Mouse (Mus musculus): Measurements from ENCODE around the gene Pip4k2a. TPM values are rescaled to one million over a fixed set of nuclear protein-coding genes. Genes with fewer than 3 reads are reported as not detected.

The Pip4k2a gene
- polyA plus RNA-seq, 1 experiment from 2014 or later = 16.2 TPM

- DNase-seq (ENCODE audit: low spot score) (peak; percentile 60), ATAC-seq (ENCODE audit: low read depth) (peak; percentile 70)
- Histone ChIP-seq H3K4me3 (ENCODE audit: low read depth, low read length) (no peak overlapping the region), H3K4me1 (ENCODE audit: control insufficient read depth, insufficient read depth, low read length) (peaks cover 29% of the 10 kb centered on the region), H3K27ac (replicated peaks; ENCODE audit: low read depth, low read length) (no peak overlapping the region), H3K27me3 (replicated peaks; ENCODE audit: control insufficient read depth, insufficient read depth, low read length) (no peaks in the 10 kb centered on the region), H3K9me3 (ENCODE audit: control insufficient read depth, low read length) (no peaks in the 10 kb centered on the region), H3K4me2 (ENCODE audit: low read depth, low read length) (no peak overlapping the region), H3K9ac (ENCODE audit: low read depth, low read length) (no peak overlapping the region), H3K36me3 (ENCODE audit: control insufficient read depth, insufficient read depth, low read length) (no peaks in the 10 kb centered on the region)
- 11% methylated on average over 2 of the region's 2 CpGs for WGBS
These were observed 77.5 kb downstream of the Pip4k2a start for GRCm38 (mm10) chr2:18920461-18920877.

GRCm38 (mm10) chr2:18919797-18920354, 78.0 kb downstream of the Pip4k2a start:
- Histone ChIP-seq H3K27me3 (replicated peaks; ENCODE audit: control insufficient read depth, insufficient read depth, low read length) (no peaks in the 10 kb centered on the region), H3K9me3 (ENCODE audit: control insufficient read depth, low read length) (no peaks in the 10 kb centered on the region), H3K9ac (ENCODE audit: low read depth, low read length) (no peak overlapping the region), H3K27ac (replicated peaks; ENCODE audit: low read depth, low read length) (no peak overlapping the region), H3K4me2 (ENCODE audit: low read depth, low read length) (no peak overlapping the region), H3K4me1 (ENCODE audit: control insufficient read depth, insufficient read depth, low read length) (peaks cover 31% of the 10 kb centered on the region), H3K4me3 (ENCODE audit: low read depth, low read length) (no peak overlapping the region), H3K36me3 (ENCODE audit: control insufficient read depth, insufficient read depth, low read length) (no peaks in the 10 kb centered on the region)
- no peak for ATAC-seq (ENCODE audit: low read depth)
- no peak for DNase-seq (ENCODE audit: low spot score)
- WGBS = 51% methylated on average over 5 of the region's 5 CpGs

GRCm38 (mm10) chr2:18917838-18918237, 80.1 kb downstream of the Pip4k2a start:
- no peaks in the 10 kb centered on the region for H3K9me3 ChIP-seq (ENCODE audit: control insufficient read depth, low read length)
- H3K27me3 ChIP-seq (replicated peaks; ENCODE audit: control insufficient read depth, insufficient read depth, low read length) = no peaks in the 10 kb centered on the region
- no peak overlapping the region for H3K4me3 ChIP-seq (ENCODE audit: low read depth, low read length)
- H3K4me1 ChIP-seq (ENCODE audit: control insufficient read depth, insufficient read depth, low read length) = peaks cover 32% of the 10 kb centered on the region
- H3K36me3 ChIP-seq (ENCODE audit: control insufficient read depth, insufficient read depth, low read length) = no peaks in the 10 kb centered on the region
- H3K27ac ChIP-seq (replicated peaks; ENCODE audit: low read depth, low read length) = no peak overlapping the region
- no peak overlapping the region for H3K4me2 ChIP-seq (ENCODE audit: low read depth, low read length)
- DNase-seq (ENCODE audit: low spot score) (no peak), ATAC-seq (ENCODE audit: low read depth) (no peak)
- 91% methylated on average over 2 of the region's 2 CpGs for WGBS
- H3K9ac ChIP-seq (ENCODE audit: low read depth, low read length) = no peak overlapping the region

- no peaks in the 10 kb centered on the region for H3K9me3 ChIP-seq (ENCODE audit: control insufficient read depth, low read length)
- no peak overlapping the region for H3K4me3 ChIP-seq (ENCODE audit: low read depth, low read length)
- ATAC-seq (ENCODE audit: low read depth) = peak; percentile 14; the same call in 1 of the 2 replicates
- H3K9ac ChIP-seq (ENCODE audit: low read depth, low read length) = no peak overlapping the region
- H3K27ac ChIP-seq (replicated peaks; ENCODE audit: low read depth, low read length) = no peak overlapping the region
- DNase-seq (ENCODE audit: low spot score) = peak; percentile 33
- no peak overlapping the region for H3K4me2 ChIP-seq (ENCODE audit: low read depth, low read length)
- H3K27me3 ChIP-seq (replicated peaks; ENCODE audit: control insufficient read depth, insufficient read depth, low read length) = no peaks in the 10 kb centered on the region
- no peaks in the 10 kb centered on the region for H3K36me3 ChIP-seq (ENCODE audit: control insufficient read depth, insufficient read depth, low read length)
- peaks cover 32% of the 10 kb centered on the region for H3K4me1 ChIP-seq (ENCODE audit: control insufficient read depth, insufficient read depth, low read length)
- WGBS = 90% methylated on average over 1 of the region's 1 CpGs
These were observed 80.6 kb downstream of the Pip4k2a start for GRCm38 (mm10) chr2:18917380-18917750.

- H3K4me3 ChIP-seq (ENCODE audit: low read depth, low read length) = no peak overlapping the region
- no peak for DNase-seq (ENCODE audit: low spot score)
- no peaks in the 10 kb centered on the region for H3K27me3 ChIP-seq (replicated peaks; ENCODE audit: control insufficient read depth, insufficient read depth, low read length)
- no peaks in the 10 kb centered on the region for H3K36me3 ChIP-seq (ENCODE audit: control insufficient read depth, insufficient read depth, low read length)
- H3K4me1 ChIP-seq (ENCODE audit: control insufficient read depth, insufficient read depth, low read length) = peaks cover 32% of the 10 kb centered on the region
- no peak overlapping the region for H3K27ac ChIP-seq (replicated peaks; ENCODE audit: low read depth, low read length)
- no peak overlapping the region for H3K9ac ChIP-seq (ENCODE audit: low read depth, low read length)
- no peaks in the 10 kb centered on the region for H3K9me3 ChIP-seq (ENCODE audit: control insufficient read depth, low read length)
- no peak overlapping the region for H3K4me2 ChIP-seq (ENCODE audit: low read depth, low read length)
- 74% methylated on average over 14 of the region's 14 CpGs for WGBS
- ATAC-seq (ENCODE audit: low read depth) = no peak
These were observed 81.1 kb downstream of the Pip4k2a start for GRCm38 (mm10) chr2:18916615-18917379.

- H3K4me1 ChIP-seq (ENCODE audit: control insufficient read depth, insufficient read depth, low read length) = peaks cover 32% of the 10 kb centered on the region
- WGBS = 60% methylated on average over 1 of the region's 2 CpGs
- H3K4me2 ChIP-seq (ENCODE audit: low read depth, low read length) = no peak overlapping the region
- no peak overlapping the region for H3K9ac ChIP-seq (ENCODE audit: low read depth, low read length)
- ATAC-seq (ENCODE audit: low read depth) (no peak), DNase-seq (ENCODE audit: low spot score) (no peak)
- no peak overlapping the region for H3K4me3 ChIP-seq (ENCODE audit: low read depth, low read length)
- H3K36me3 ChIP-seq (ENCODE audit: control insufficient read depth, insufficient read depth, low read length) = no peaks in the 10 kb centered on the region
- H3K27ac ChIP-seq (replicated peaks; ENCODE audit: low read depth, low read length) = no peak overlapping the region
- no peaks in the 10 kb centered on the region for H3K9me3 ChIP-seq (ENCODE audit: control insufficient read depth, low read length)
- no peaks in the 10 kb centered on the region for H3K27me3 ChIP-seq (replicated peaks; ENCODE audit: control insufficient read depth, insufficient read depth, low read length)
These were observed 81.9 kb downstream of the Pip4k2a start for GRCm38 (mm10) chr2:18916042-18916407.

- Histone ChIP-seq H3K27me3 (replicated peaks; ENCODE audit: control insufficient read depth, insufficient read depth, low read length) (no peaks in the 10 kb centered on the region), H3K36me3 (ENCODE audit: control insufficient read depth, insufficient read depth, low read length) (no peaks in the 10 kb centered on the region), H3K9me3 (ENCODE audit: control insufficient read depth, low read length) (no peaks in the 10 kb centered on the region), H3K9ac (ENCODE audit: low read depth, low read length) (no peak overlapping the region), H3K4me3 (ENCODE audit: low read depth, low read length) (no peak overlapping the region), H3K27ac (replicated peaks; ENCODE audit: low read depth, low read length) (no peak overlapping the region), H3K4me1 (ENCODE audit: control insufficient read depth, insufficient read depth, low read length) (peaks cover 30% of the 10 kb centered on the region), H3K4me2 (ENCODE audit: low read depth, low read length) (no peak overlapping the region)
- DNase-seq (ENCODE audit: low spot score) = no peak
- no peak for ATAC-seq (ENCODE audit: low read depth)
- 50% methylated on average over 9 of the region's 9 CpGs for WGBS
These were observed 82.4 kb downstream of the Pip4k2a start for GRCm38 (mm10) chr2:18915372-18916041.

GRCm38 (mm10) chr2:18914750-18915149, 83.2 kb downstream of the Pip4k2a start:
- Histone ChIP-seq H3K4me1 (ENCODE audit: control insufficient read depth, insufficient read depth, low read length) (peaks cover 25% of the 10 kb centered on the region), H3K27ac (replicated peaks; ENCODE audit: low read depth, low read length) (no peak overlapping the region), H3K4me3 (ENCODE audit: low read depth, low read length) (no peak overlapping the region), H3K36me3 (ENCODE audit: control insufficient read depth, insufficient read depth, low read length) (no peaks in the 10 kb centered on the region), H3K4me2 (ENCODE audit: low read depth, low read length) (no peak overlapping the region), H3K27me3 (replicated peaks; ENCODE audit: control insufficient read depth, insufficient read depth, low read length) (no peaks in the 10 kb centered on the region), H3K9me3 (ENCODE audit: control insufficient read depth, low read length) (no peaks in the 10 kb centered on the region), H3K9ac (ENCODE audit: low read depth, low read length) (no peak overlapping the region)
- no peak for ATAC-seq (ENCODE audit: low read depth)
- DNase-seq (ENCODE audit: low spot score) = peak; percentile 31
- WGBS = 39% methylated on average over 2 of the region's 2 CpGs
